Mouse (Mus musculus): ENCODE measurements around the gene Trp53inp2. TPM values are rescaled to one million over a fixed set of nuclear protein-coding genes. Genes with fewer than 3 reads are reported as not detected.
A peak's percentile ranks its signal among the peaks of the same experiment; 100 is the strongest.

Gene Trp53inp2
- 100 to 1,000 TPM; 109 to 111 TPM for total RNA-seq (2021)
- long read RNA-seq, experiment 1, transcript Trp53inp2-201 (4 exons, 3,979 nt): major isoform, 20 of 45 reads
- long read RNA-seq, experiment 1, partial matches to known transcripts: 1 of 45 reads
- long read RNA-seq, experiment 1, other reads (novel, unspliced or antisense): 24 of 45 reads
- long read RNA-seq, experiment 2, transcript Trp53inp2-201 (4 exons, 3,979 nt): major isoform, 26 of 58 reads
- long read RNA-seq, experiment 2, partial matches to known transcripts: 20 of 58 reads
- long read RNA-seq, experiment 2, other reads (novel, unspliced or antisense): 10 of 58 reads

DNA sequence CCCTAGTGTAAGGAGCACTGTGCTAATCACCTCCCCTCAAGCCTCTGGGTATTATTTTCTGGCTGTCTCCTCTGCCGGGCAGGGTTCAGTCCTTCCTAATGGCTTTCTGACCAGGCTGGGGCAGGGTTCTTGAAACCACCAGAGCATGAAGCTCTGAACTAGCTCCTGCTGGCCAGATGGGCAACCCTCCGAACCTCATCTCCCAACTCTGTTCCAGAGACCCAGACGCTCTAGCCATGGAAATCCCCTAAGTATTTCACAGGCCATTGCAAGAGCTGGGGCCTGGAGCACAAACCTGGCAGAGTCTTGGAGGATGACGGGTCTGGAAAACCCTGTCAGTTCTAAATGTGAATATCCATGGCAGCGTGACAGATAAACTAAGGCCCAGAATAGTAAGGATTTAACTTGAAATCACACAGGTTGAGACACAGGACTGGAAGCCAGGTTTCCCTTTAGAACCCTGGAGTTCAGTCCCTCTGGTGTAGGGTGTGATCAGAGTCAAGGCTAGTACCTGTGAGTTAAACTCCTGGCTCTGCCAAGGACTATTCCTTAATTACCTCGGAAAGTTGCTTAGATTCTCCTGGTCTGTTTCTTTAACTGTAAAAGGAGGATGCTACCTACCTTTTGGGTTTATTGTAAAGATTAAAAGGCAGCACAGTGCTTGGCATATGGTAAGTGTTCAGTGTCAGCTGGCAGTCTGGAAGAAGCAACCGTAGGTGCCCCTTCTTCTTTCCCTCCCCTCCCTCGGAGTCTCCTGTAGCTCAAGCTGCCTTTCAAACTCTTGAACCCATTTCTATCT is at the start of gene Trp53inp2:
Trp53inp2 (plus strand) TSS at position 799 of the 799 bp plus-strand sequence.
- DNase-seq (ENCODE audit: low spot score in 2 of 2): no peak
- Histone ChIP-seq H3K27ac (peak within 1 kb of the TSS; percentile 100), H3K4me3 (peak within 1 kb of the TSS; percentile 100)
- TF ChIP-seq CTCF (conservative IDR thresholded peaks at IDR 0.05): no peak

DNA sequence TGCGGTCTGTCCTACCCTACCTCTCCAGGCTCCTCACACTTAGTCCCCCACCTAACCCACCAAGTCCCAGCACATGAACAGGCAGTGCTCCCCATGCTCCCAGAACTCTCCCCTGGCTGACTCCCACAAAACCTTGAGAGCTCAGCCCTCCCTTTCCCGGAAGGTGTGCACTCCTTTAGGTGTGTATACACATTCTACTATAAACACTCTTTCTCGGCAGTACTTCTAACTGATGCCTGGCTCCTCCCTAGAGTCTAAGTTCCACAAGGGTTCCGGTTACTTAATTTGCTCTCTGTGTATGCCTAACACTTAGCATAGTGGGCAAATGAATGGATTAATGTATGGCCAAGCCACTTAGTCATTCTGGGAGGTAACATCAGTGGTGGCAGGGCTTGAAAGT is 49.5 kb upstream of the Trp53inp2 start:
- DNase-seq (ENCODE audit: low spot score in 2 of 2): no peak
- no peak for TF ChIP-seq CTCF (conservative IDR thresholded peaks at IDR 0.05)
- no peak overlapping the region for H3K4me3 ChIP-seq
- peak overlapping the region; percentile 84 for H3K27ac ChIP-seq

DNA sequence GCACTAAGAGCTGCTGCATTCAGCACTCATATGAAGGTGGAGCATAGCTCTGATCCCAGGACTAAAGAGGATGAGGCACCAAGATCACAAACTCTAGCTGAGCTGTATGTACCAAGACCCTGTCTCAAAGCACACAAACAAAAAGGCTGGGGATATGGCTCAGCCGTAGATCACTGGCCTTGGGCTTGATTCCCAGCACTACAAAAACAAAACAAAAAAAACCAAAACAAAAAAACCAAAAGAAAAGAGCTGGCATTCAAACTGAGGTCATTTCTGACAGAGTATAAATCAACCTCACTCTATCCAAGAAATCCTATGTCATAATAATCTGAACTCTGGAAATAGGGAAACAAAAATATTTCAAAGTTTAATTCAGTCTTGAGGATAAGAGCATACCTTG is 47.4 kb upstream of the Trp53inp2 start:
- DNase-seq (ENCODE audit: low spot score in 2 of 2): no peak
- TF ChIP-seq CTCF (conservative IDR thresholded peaks at IDR 0.05): no peak
- no peak overlapping the region for H3K4me3 ChIP-seq

DNA sequence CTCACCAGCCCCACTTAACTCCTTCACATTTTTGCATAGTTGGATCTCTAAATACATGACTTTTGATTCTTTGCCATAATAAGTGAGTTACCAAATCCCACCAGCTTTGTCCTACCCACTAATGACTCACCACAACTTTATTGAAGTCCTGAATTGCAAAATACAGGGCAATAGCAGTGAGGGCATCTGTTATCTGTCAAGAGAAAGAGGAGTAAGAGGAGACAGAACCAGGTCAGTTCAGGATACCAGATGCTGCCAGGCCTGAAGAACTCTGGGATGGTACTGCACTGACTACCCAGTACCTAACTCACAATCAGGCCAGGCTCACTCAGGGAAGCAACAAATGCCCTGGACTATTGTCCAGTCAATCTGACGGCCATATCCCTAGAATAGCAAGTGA is 45.6 kb upstream of the Trp53inp2 start:
- TF ChIP-seq CTCF (conservative IDR thresholded peaks at IDR 0.05): no peak
- Histone ChIP-seq H3K4me3 (no peak overlapping the region), H3K27ac (no peak overlapping the region)
- DNase-seq (ENCODE audit: low spot score in 2 of 2): no peak

More for the DNA sequence above, 47.4 kb upstream of the Trp53inp2 start:
- H3K27ac ChIP-seq: no peak overlapping the region

DNA sequence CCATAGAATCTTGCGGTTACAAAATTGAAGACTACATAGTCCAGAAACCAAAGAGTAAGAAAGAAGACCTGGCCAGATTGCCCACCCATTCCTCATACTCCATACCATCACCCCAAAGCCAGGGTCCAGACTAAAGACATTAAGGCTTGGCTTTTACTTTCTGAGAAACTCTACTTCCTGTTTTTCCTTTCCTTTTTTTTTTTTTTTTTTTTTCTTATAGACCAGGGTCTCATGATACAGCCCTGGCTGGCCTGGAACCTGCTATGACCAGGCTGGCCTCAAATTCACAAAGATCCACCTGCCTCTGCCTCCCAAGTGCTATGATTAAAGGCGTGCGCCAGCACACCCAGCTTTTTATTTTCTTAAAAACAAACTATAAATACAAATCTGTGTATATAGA is 44.6 kb upstream of the Trp53inp2 start:
- Histone ChIP-seq H3K27ac (no peak overlapping the region), H3K4me3 (no peak overlapping the region)
- no peak for TF ChIP-seq CTCF (conservative IDR thresholded peaks at IDR 0.05)
- DNase-seq (ENCODE audit: low spot score in 2 of 2): no peak

DNA sequence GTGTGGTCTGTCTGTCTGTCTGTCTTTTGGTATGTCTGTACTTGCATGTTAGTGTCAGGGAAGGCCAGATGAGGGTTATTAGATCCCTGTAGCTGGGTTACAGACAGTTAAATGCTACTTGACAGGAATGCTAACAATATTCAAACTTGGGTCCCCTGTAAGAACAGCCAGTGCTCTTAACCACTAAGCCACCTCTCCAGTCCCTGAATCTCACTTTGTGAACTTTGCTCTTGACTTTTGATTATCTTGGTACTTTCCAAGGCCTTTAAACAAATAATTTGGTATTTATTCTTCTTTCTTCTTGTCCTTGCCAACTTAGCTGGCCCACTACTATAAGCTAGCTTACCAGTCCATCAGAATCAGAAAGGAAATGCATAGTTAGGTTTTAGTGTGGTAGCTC is 40.7 kb upstream of the Trp53inp2 start:
- Histone ChIP-seq H3K27ac (no peak overlapping the region), H3K4me3 (no peak overlapping the region)
- DNase-seq (ENCODE audit: low spot score in 2 of 2): no peak
- no peak for TF ChIP-seq CTCF (conservative IDR thresholded peaks at IDR 0.05)

DNA sequence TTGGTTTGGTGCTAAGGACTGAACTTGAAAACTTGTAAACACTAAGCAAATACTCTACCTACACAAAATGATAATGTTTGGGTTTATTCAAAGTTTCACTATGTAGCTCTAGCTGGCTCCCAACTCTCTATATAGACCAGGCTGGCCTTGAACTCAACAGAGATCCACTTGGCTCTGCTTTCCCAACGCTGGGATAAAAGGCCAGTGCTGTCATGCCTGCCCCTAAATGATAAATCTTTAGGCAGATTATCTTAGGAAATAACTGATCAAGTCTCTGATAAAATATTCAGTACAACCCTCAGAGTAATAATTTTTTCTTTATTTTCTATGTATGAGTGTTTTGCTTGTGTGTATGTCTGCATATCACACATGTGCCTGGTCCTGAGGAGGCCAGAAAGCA is 34.2 kb upstream of the Trp53inp2 start:
- Histone ChIP-seq H3K4me3 (no peak overlapping the region), H3K27ac (0 out of 2 replicates have a peak overlapping the region, but pooled peaks have one; percentile 2)
- no peak for DNase-seq (ENCODE audit: low spot score in 2 of 2)
- TF ChIP-seq CTCF (conservative IDR thresholded peaks at IDR 0.05): no peak

DNA sequence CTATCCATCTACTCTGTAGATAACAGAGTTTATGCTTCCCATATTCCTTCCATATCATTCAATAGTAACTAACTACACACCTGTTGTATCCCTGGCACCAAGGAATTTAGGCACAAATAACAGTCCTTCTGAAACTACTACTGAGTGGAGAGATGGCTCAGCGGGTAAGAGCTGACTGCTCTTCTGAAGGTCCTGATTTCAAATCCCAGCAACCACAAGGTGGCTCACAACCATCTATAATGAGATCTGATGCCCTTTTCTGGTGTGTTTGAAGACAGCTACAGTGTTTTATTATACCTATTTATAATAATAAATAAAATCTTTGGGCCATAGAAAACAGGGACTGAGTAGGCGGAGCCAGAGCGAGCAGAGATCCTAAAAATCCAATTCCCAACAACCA is 26.5 kb upstream of the Trp53inp2 start:
- no peak for DNase-seq (ENCODE audit: low spot score in 2 of 2)
- H3K27ac ChIP-seq: no peak overlapping the region
- no peak overlapping the region for H3K4me3 ChIP-seq
- peak; percentile 58 for TF ChIP-seq CTCF (conservative IDR thresholded peaks at IDR 0.05)

DNA sequence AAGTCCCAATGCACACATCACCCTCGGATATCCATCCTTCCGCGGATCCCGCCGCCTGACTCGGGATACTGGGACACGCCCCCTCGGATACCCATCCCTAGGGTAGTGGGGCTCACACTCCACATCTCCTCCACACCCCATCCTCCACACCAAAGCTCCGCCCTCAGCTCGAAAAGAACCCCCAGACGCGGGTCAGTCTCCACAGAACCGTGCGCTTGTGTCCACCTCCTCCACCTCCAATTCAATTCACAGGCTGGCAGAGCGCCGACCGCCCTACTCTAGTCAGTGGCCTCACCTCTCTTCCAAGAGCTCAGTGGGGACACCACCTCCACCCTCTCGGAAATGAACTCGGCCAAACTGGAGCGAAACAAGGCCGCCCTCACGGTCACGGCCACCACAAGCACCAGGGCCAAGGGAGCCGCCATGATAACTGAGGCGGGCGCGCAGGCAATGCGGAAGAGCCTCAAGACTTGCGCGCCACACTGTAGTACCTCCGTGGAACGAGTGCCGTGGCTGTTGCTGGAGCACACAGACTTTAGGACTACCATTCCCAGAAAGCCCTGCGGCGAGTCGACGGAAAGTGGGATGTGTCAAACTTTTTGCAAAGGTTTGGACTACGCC is 23.8 kb upstream of the Trp53inp2 start, which contains the start of gene Pigu:
Pigu (minus strand) TSS at position 460 of the 621 bp plus-strand sequence.
- no peak; the same call in 1 of the 2 replicates for TF ChIP-seq CTCF (conservative IDR thresholded peaks at IDR 0.05)
- peak; percentile 91 to 97 for DNase-seq (ENCODE audit: low spot score in 2 of 2)
- H3K27ac ChIP-seq: peak within 1 kb of the TSS; percentile 79
- peak within 1 kb of the TSS; percentile 96 for H3K4me3 ChIP-seq

DNA sequence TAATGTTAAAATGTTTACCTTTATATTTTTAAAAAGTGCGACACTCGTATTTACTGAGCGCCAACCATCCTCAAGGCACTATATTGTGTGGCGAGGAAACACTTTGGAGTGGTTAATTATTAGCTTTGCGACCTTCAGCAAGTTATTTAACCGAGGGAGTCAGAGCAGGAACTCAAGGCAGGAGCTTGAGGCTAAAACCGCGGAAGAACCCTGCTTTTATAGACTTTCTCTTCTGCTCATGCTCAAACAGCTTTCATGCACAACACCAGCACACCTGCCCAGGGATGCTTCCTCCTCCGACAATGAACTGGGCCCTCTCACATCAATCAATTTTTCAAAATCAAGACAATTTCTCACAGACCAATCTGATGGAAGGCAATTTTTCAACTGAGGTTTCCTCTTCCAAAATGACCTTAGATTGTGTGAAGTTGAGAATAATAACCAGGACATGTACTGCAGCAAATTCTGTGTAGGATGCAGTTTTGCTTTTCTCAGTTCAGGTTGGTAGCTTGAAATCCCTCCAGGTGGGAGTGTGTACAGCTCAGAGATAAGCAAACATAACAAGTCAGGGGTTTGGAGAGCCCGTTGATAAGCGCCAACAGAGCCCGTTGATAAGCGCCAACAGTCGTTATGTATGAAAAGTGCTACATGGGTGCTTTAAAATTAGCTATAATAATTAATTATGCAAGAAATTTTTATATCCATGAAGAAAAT is 23.0 kb upstream of the Trp53inp2 start:
- no peak; the same call in 1 of the 2 replicates for TF ChIP-seq CTCF (conservative IDR thresholded peaks at IDR 0.05)
- peak overlapping the region; percentile 79 for H3K27ac ChIP-seq
- H3K4me3 ChIP-seq: peak overlapping the region; percentile 96
- no peak for DNase-seq (ENCODE audit: low spot score in 2 of 2)

DNA sequence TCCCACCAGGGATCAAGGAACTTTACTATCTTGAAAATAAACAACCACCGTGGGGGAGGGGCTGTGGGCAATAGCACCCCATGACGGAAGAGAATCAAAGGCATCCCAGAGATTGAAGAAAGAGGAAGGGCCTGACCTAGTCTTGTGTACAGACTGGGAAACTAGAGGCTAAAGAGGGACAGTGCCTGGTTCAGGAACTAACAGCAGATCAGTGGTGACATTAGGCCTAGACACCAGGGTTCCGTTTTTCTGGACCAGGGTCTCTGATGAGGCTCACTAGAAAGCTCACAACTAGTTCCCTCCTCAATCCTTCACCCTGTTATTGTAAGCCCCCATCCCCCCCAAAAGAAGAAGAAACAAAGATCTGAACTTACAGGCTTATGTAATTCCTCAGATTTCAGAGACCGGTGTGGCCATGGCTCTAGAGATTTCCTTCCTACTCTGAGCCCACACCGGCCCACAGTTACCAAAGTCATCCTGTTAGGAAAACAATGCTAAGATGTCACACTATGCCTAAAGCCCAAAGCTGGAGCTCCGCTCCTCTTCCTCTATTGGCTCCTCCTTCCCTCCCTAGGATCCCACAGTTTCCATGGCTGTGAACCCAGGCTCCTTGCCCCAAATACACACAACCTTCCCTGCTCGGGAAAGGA is 13.1 kb upstream of the Trp53inp2 start:
- H3K4me3 ChIP-seq: no peak overlapping the region
- no peak for DNase-seq (ENCODE audit: low spot score in 2 of 2)
- TF ChIP-seq CTCF (conservative IDR thresholded peaks at IDR 0.05): no peak
- no peak overlapping the region for H3K27ac ChIP-seq

DNA sequence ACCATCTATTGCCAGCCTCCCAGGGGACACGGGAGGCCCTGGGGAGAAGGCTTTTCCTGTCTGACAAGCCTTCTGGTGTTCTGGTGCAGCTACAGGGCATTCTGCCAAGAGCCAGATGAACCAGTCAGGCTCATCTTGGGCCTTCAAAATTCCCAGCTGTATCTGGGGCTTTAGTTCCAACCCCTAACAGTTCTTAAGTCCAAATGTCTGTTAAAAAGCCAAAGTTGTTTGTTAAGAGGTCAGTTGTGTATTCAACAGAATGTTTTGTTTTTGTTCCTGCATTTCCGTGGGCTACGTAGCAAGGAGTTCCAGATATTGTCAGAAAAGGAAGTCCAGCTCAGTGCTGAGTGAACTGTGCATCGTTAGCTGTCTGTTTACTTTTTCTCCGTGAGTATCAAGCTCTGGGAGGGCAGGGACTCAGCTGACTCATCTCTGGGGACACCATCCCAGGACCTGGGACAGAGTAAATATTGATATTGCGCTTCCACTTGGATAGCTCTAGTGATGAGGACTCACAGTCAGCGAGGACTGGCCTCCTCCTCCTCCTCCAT is 11.5 kb upstream of the Trp53inp2 start:
- H3K4me3 ChIP-seq: no peak overlapping the region
- peak; percentile 48 to 50 for DNase-seq (ENCODE audit: low spot score in 2 of 2)
- peak overlapping the region; percentile 67 for H3K27ac ChIP-seq
- no peak for TF ChIP-seq CTCF (conservative IDR thresholded peaks at IDR 0.05)

Data from layer of hippocampus, adult 2 months (tissue).